Mouse (Mus musculus) brain, adult 2 months (tissue): ENCODE measurements around the gene Gm21985.
"Not testable (repeated sequence)": the region's sequence is repeated elsewhere in the genome, so short reads cannot be mapped to it uniquely, and the experiment has no call there.

Experiments used
- DNase-seq: peaks from one replicate; pipeline ENCODE4 v3.0.0; 2011; ENCODE audit warnings: low read depth, low spot score

Gm21985 gene

GRCm38 (mm10) chr2:112392689-112393088 lies 126.6 kb downstream of the Gm21985 start:
- no peak for DNase-seq

DNA sequence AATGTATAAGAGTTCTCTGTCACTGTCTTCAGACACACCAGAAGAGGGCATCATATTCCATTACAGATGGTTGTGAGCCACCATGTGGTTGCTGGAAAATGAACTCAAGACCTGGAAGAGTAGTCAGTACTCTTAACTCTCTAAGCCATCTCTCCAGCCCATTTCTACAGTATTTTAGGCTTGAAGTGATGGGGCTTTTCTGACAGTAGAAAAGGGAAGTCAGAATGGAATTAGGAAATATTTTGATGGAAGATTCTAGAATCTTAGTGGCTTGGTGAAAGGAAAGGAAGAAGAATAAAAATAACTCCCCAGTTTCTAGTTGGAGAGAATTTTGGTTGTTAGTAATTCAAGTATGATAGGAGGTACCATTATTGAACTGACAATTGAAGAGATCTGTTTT lies 127.8 kb downstream of the Gm21985 start:
- DNase-seq: no peak

- DNase-seq: no peak
Observed at GRCm38 (mm10) chr2:112396649-112397048, 130.5 kb downstream of the Gm21985 start.

DNA sequence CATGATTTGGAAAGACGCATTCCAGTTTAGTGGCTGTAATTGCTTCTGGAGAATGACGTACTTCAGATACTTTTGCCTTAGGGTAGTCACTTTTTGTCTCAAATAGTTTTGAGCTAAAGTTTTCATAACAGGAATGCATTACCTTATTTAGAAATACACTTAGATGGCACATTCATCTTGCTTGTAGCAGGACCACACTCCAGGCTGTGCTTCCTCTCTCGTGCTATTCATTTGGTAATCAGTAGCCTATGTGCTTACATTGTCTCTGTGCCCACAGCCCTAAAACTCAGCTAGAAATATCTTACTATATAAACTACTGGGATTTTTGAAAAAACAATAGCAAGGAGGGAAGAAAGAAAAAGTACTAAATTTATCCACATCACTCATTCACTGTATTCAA lies 140.9 kb downstream of the Gm21985 start:
- DNase-seq: no peak

GRCm38 (mm10) chr2:112425308-112425707 lies 159.2 kb downstream of the Gm21985 start:
- no peak for DNase-seq

DNA sequence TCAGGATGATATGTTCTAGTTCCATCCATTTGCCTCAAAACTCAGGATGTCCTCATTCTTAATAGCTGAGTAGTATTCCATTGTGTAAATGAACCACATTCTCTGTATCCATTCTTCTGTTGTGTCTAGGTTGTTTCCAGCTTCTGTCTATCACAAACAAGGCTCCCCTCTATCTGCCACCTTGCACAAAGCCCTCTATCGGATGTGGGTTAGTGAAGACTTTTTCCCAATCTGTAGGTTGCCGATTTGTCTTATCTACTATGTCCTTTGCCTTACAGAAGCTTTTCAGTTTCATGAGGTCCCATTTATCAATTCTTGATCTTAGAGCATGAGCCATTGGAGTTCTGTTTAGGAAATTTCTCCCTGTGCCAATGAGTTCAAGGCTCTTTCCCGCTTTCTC lies 162.4 kb downstream of the Gm21985 start:
- DNase-seq: not testable (repeated sequence)

- DNase-seq: no peak
Observed at GRCm38 (mm10) chr2:112429665-112430064, 163.6 kb downstream of the Gm21985 start.

GRCm38 (mm10) chr2:112430403-112430802 lies 164.3 kb downstream of the Gm21985 start:
- no peak for DNase-seq

DNA sequence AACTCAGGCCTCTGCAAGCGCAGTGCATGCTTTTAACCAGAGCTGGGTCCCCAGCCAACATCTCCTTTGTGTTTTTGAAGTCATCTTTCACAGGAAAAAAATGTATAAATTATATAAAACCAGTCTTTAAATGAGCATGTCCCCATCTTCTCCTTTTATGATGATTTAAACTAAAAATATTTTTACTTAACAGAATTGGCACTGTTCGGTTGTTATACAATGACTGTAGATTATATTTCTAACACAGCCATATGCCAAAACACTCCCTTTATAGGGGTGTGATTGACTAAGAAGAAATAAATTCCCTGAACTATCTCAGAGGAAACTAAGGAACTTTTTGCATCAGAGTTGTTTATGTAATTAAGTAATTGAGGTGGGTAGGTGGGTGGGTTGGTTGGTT lies 166.4 kb downstream of the Gm21985 start:
- DNase-seq: peak; percentile 47

DNA sequence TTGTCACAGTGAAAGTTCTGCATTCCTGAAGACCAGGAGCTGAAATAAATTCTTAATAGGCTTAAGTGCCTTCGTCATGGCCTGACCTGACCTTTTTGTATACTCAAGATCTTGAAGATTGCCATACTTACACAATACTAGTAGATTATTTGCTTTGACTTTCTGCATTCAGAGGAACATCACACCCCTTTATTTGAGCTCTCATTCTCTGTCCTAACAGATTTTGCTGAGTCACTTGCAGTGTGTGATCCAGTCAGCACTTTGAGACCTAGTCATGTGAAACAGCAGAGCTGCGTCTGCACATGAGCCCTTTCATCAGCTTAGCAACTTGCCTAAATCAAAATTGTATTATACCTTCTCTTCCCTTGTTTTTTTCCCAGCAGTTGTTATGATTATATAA lies 167.2 kb downstream of the Gm21985 start:
- peak; percentile 48 for DNase-seq

GRCm38 (mm10) chr2:112436292-112436691 lies 170.2 kb downstream of the Gm21985 start:
- DNase-seq: no peak

DNA sequence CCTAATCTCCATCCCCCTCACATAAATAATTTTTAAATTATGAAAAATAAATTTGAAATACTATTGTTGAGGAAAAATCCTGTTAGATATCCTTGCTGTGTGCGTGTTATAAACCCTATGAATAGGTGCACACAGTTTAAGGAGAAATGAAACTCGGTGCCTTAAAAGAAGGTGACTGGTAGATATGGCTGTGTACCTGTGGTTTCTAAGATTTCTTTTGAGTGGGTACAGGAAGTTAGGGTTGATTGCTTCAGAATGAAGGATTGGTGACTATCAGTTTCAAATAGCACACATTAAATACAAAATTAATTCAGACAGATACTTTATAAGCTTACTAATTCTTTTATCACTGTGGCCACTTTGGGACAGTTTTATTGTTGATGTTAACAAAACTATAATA lies 171.5 kb downstream of the Gm21985 start:
- DNase-seq: no peak

- peak; percentile 85 for DNase-seq
Observed at GRCm38 (mm10) chr2:112443491-112443890, 177.4 kb downstream of the Gm21985 start.

- no peak for DNase-seq
Observed at GRCm38 (mm10) chr2:112445511-112445910, 179.4 kb downstream of the Gm21985 start.

- not testable (repeated sequence) for DNase-seq
Observed at GRCm38 (mm10) chr2:112448046-112448445, 181.9 kb downstream of the Gm21985 start.

DNA sequence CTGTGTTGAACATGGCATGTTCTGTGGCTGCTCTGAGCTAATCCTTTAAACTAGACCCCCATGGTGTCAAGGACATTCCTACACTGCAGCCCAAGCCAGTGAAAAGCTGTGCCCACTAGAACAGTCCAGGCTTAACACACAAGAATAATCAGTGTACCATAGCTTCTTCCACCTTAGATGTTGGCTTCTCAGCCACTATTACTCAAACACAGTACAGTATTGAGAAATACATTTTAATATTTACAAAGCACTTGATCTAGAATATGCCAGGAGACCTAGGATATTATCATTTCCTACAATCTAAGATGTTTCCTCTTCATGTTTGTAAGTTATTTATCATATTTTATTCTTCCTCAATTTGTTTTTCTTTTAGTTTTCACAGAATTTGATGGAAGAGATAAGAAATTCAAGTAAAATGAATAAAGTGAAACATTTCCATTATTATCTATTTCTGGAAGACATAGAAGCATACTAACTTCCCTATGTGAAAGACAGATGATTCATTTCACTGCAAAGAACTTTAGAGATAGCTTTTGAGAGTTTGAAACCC lies 182.5 kb downstream of the Gm21985 start:
- no peak for DNase-seq

- no peak for DNase-seq
Observed at GRCm38 (mm10) chr2:112449597-112450296, 183.6 kb downstream of the Gm21985 start.

- DNase-seq: not testable (repeated sequence)
Observed at GRCm38 (mm10) chr2:112452513-112452912, 186.4 kb downstream of the Gm21985 start.

GRCm38 (mm10) chr2:112454125-112454861 lies 188.2 kb downstream of the Gm21985 start:
- DNase-seq: no peak

- DNase-seq: peak; percentile 99
Observed at GRCm38 (mm10) chr2:112454862-112455564, 188.9 kb downstream of the Gm21985 start, which contains the start of gene Emc7. Gene Emc7 (plus strand): TSS chr2:112454997.
